Mouse (Mus musculus) heart, embryonic 10.5 days (tissue): Measurements from ENCODE around the gene Palld. TPM values are rescaled to one million over a fixed set of nuclear protein-coding genes. Genes with fewer than 3 reads are reported as not detected.

Experiments
- DNase-seq: peaks from one replicate; pipeline ENCODE4 v3.0.0-alpha.2; 2017; ENCODE audit warnings: low spot score
- H3K27ac ChIP-seq: fragments of 300-500 bp; sonication (generic); 2 replicates; pipeline ENCODE4 v1.5.1; 2016; ENCODE audit warnings: mild to moderate bottlenecking
- H3K27me3 ChIP-seq: fragments of 300-500 bp; sonication (generic); 2 replicates; pipeline ENCODE4 v1.6.1; 2016; ENCODE audit warnings: mild to moderate bottlenecking; ENCODE audit not compliant: poor library complexity, insufficient read depth, severe bottlenecking
- H3K36me3 ChIP-seq: fragments of 300-500 bp; sonication (generic); 2 replicates; pipeline ENCODE4 v1.6.1; 2016; ENCODE audit warnings: mild to moderate bottlenecking, moderate library complexity
- H3K4me1 ChIP-seq: fragments of 300-500 bp; sonication (generic); 2 replicates; pipeline ENCODE4 v1.6.1; 2016; ENCODE audit warnings: mild to moderate bottlenecking
- H3K4me3 ChIP-seq: fragments of 300-500 bp; sonication (generic); 2 replicates; pipeline ENCODE4 v1.5.1; 2016; ENCODE audit warnings: mild to moderate bottlenecking, moderate library complexity
- H3K9me3 ChIP-seq: fragments of 300-500 bp; sonication (generic); 2 replicates; pipeline ENCODE4 v1.6.1; 2016; ENCODE audit warnings: mild to moderate bottlenecking, moderate library complexity
- WGBS: fragments of 180-500 bp; shearing (Covaris S2); methylation state at CpG from one replicate; pipeline ENCODE4 v1.1.7; 2016; 5-methylcytosine and 5-hydroxymethylcytosine counted together
- polyA plus RNA-seq: library from polyadenylated mRNA; unstranded; fragments of >200 nt; fragmentation: Nextera tagmentation; extraction: Ambion mirVana; gene quantifications from 2 replicates; pipeline ENCODE4 v1.2.1, GENCODE M21; 2016

Palld gene
- polyA plus RNA-seq, 1 experiment from 2014 or later = 167 TPM

DNA sequence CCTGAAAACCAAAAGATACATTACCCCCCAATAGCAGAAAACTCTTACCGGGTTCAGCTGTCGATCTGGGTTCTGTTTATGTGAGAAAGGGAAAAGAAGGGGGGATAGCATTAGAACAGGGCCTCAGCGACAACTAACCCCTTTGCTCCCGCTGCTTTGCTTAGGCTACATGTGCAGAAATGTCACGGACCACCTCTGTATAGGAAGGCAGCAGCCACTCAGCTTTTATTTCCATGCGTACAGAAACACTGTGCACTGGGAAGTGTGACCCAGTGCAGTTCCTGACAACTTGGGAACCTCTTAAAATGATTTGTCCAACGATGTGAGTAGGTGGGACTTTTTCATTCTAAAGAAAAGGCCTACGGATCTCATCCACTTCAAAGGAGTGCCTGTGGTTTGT lies 200.4 kb downstream of the Palld start:
- 80% methylated on average over 8 of the region's 8 CpGs for WGBS

DNA sequence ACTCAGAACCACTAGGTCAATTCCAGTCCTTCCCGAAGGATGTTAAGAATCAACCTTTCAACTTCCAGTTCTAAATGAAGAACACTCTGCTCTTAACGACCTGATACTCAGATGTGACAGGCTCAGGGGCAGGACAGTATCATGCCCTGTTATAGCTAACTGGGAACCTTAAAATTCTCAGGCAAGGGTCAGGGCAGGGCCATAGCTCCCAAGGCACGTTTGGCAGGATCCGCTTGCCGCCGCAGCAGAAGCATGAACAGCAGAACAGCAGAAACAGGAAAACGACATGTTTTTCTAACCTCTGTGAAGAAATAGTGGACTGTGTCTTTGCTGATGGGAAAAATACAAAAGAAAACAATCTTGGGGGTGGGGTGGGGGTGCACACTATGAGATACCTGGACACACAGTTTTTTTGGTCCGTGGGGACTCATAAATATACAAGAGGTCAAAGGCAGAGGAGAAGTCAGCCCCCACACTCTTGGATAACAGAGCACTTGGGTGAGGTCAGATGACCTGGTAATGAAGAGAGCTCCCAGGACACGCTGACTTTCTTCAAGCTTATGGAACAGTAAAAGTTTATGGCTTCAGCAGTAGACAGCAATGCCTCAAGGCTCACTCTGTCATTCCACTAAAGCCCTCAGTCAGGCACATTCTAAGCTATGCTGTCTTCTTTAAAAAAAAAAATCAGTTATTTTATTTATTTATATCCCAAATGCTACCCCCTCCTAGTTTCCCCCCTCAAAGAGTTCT lies 201.4 kb downstream of the Palld start:
- H3K9me3 ChIP-seq = no peaks in the 10 kb centered on the region
- no peak overlapping the region for H3K4me3 ChIP-seq
- H3K27ac ChIP-seq = peak overlapping the region; percentile 37; the same call in 1 of the 2 replicates
- 63% methylated on average over 9 of the region's 9 CpGs for WGBS
- H3K4me1 ChIP-seq = peaks cover 7% of the 10 kb centered on the region; the same call in 1 of the 2 replicates
- peaks cover 57% of the 10 kb centered on the region for H3K36me3 ChIP-seq
- no peaks in the 10 kb centered on the region for H3K27me3 ChIP-seq
- DNase-seq = no peak

More for the DNA sequence above, 200.4 kb downstream of the Palld start:
- Histone ChIP-seq H3K27me3 (no peaks in the 10 kb centered on the region), H3K36me3 (peaks cover 66% of the 10 kb centered on the region), H3K4me3 (no peak overlapping the region), H3K4me1 (peaks cover 7% of the 10 kb centered on the region; the same call in 1 of the 2 replicates), H3K9me3 (no peaks in the 10 kb centered on the region), H3K27ac (no peak overlapping the region)
- no peak for DNase-seq

DNA sequence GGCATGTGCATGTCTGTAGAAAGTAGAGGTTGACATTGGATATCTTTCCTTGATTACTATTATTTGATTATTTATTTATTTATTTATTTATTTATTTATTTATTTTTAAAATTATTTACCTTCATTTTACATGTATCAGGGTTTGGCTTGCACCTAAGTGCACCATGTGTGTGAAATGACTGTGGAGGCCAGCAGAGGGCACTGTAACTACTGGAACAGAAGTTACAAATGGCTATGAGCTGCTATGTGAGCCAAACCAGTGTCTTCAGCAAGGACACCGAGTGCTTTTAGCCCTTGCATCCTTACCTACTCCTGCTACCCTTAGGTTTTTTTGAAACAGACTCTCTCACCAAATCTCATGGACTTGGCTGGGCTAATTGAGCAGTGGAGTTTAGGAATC lies 202.2 kb downstream of the Palld start:
- WGBS = 91% methylated on average over 1 of the region's 1 CpGs
- Histone ChIP-seq H3K4me1 (peaks cover 9% of the 10 kb centered on the region; the same call in 1 of the 2 replicates), H3K4me3 (no peak overlapping the region), H3K9me3 (no peaks in the 10 kb centered on the region), H3K27me3 (no peaks in the 10 kb centered on the region), H3K27ac (no peak overlapping the region; the same call in 1 of the 2 replicates), H3K36me3 (peaks cover 55% of the 10 kb centered on the region)
- no peak for DNase-seq

GRCm38 (mm10) chr8:61698959-61699358 lies 203.5 kb downstream of the Palld start:
- H3K27ac ChIP-seq = no peak overlapping the region
- no peaks in the 10 kb centered on the region for H3K27me3 ChIP-seq
- H3K9me3 ChIP-seq = no peaks in the 10 kb centered on the region
- H3K4me3 ChIP-seq = no peak overlapping the region
- 75% methylated on average over 2 of the region's 2 CpGs for WGBS
- peaks cover 11% of the 10 kb centered on the region; the same call in 1 of the 2 replicates for H3K4me1 ChIP-seq
- H3K36me3 ChIP-seq = peaks cover 49% of the 10 kb centered on the region
- no peak for DNase-seq

DNA sequence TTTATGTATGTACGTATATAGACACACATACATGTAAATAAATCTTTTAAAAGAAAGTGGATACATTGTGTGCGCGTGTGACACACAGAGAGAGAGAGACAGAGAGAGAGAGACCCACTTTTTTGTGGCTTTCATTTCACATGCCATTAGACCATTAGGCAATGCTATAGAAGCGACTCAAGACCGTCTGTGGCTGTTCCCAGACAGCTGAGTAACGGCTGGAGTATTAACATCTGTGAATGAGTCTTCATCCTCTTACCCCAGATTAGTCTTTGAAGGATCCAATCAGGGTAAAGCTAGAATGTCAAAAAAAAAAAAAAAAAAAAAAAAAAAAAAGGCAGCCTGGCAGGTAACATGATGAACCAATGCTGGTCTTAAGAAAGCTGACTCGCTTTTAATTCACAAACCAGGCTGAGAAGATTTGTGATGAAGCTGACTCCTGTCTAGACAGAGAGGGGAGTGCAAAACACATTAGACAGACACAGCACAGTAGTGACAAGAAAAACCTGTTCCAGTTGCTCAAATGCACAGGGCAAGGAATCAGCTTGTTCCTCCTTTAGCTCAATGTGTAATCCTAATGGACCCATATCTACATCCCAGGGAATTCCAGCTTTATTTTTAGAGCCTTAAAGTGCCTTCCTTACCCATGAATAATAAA lies 204.6 kb downstream of the Palld start:
- H3K4me3 ChIP-seq = no peak overlapping the region
- no peaks in the 10 kb centered on the region for H3K9me3 ChIP-seq
- no peaks in the 10 kb centered on the region for H3K27me3 ChIP-seq
- no peak for DNase-seq
- H3K4me1 ChIP-seq = peaks cover 7% of the 10 kb centered on the region; the same call in 1 of the 2 replicates
- WGBS = 79% methylated on average over 7 of the region's 7 CpGs
- H3K36me3 ChIP-seq = peaks cover 51% of the 10 kb centered on the region
- no peak overlapping the region for H3K27ac ChIP-seq

- no peak for DNase-seq
- Histone ChIP-seq H3K4me3 (no peak overlapping the region), H3K9me3 (no peaks in the 10 kb centered on the region), H3K27ac (no peak overlapping the region), H3K36me3 (peaks cover 49% of the 10 kb centered on the region), H3K27me3 (no peaks in the 10 kb centered on the region), H3K4me1 (peaks cover 4% of the 10 kb centered on the region; the same call in 1 of the 2 replicates)
- 81% methylated on average over 2 of the region's 2 CpGs for WGBS
Observed at GRCm38 (mm10) chr8:61696846-61697455, 205.5 kb downstream of the Palld start.

DNA sequence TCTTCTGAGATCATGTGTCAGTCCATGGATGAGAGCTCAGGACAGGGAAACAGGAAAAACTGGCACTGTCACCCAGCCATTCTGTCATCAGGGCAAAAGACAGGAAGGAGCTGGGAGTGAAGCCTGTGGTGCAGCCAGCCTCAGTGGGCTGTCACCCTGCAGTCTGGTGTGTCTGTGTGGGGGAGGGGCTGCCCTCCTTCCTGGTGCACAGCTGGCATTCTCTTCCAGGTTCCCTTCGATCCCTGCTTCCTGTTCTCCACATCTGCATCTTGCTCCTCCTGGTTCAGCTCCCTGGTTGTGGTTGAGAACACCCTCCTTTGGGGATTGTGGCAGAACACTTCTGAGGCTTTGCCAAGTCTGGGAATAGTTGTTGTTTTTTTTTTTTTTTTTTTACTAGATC lies 207.1 kb downstream of the Palld start:
- 38% methylated on average over 1 of the region's 1 CpGs for WGBS
- peak overlapping the region; percentile 29; the same call in 1 of the 2 replicates for H3K27ac ChIP-seq
- no peak overlapping the region for H3K4me3 ChIP-seq
- DNase-seq = no peak
- peaks cover 33% of the 10 kb centered on the region for H3K36me3 ChIP-seq
- H3K27me3 ChIP-seq = no peaks in the 10 kb centered on the region
- no peaks in the 10 kb centered on the region for H3K9me3 ChIP-seq
- peaks cover 4% of the 10 kb centered on the region; the same call in 1 of the 2 replicates for H3K4me1 ChIP-seq

DNA sequence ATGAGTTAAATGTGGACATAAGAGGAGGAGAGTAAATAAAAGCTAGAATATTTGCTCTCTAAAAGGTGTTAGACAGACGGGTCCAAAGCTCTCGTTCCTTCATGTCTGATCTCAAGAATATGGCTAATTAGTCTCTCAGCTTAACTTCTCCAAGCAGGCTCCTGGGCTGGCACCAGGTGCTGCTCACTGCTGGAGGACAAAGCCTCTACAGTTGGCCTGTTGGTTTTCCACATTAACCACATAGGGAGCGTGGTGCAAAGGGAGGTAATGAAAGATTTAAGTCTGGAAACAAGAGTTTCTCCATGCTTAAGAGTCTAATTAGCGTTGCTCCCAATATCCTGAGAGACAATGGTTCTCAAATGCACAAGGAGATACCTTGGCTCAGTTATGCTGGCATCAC lies 209.6 kb downstream of the Palld start:
- Histone ChIP-seq H3K27ac (no peak overlapping the region), H3K4me1 (peaks cover 4% of the 10 kb centered on the region; the same call in 1 of the 2 replicates), H3K9me3 (no peaks in the 10 kb centered on the region), H3K4me3 (no peak overlapping the region), H3K36me3 (peaks cover 22% of the 10 kb centered on the region), H3K27me3 (no peaks in the 10 kb centered on the region)
- no peak for DNase-seq
- WGBS = 79% methylated on average over 4 of the region's 4 CpGs

- no peaks in the 10 kb centered on the region for H3K9me3 ChIP-seq
- 94% methylated on average over 3 of the region's 3 CpGs for WGBS
- no peak overlapping the region for H3K27ac ChIP-seq
- no peaks in the 10 kb centered on the region for H3K27me3 ChIP-seq
- no peak overlapping the region for H3K4me3 ChIP-seq
- no peak for DNase-seq
- H3K4me1 ChIP-seq = peaks cover 4% of the 10 kb centered on the region; the same call in 1 of the 2 replicates
- H3K36me3 ChIP-seq = peaks cover 25% of the 10 kb centered on the region
Observed at GRCm38 (mm10) chr8:61692129-61692528, 210.4 kb downstream of the Palld start.

- whole genome bisulfite sequencing = 37% methylated on average over 1 of the region's 1 CpGs
- DNase-seq = no peak
- Histone ChIP-seq H3K4me1 (peaks cover 4% of the 10 kb centered on the region; the same call in 1 of the 2 replicates), H3K27ac (no peak overlapping the region), H3K4me3 (no peak overlapping the region), H3K27me3 (no peaks in the 10 kb centered on the region), H3K36me3 (peaks cover 31% of the 10 kb centered on the region), H3K9me3 (no peaks in the 10 kb centered on the region)
Observed at GRCm38 (mm10) chr8:61691391-61691790, 211.1 kb downstream of the Palld start.

GRCm38 (mm10) chr8:61687071-61687470 lies 215.4 kb downstream of the Palld start:
- H3K36me3 ChIP-seq = peaks cover 40% of the 10 kb centered on the region
- DNase-seq = no peak
- no peaks in the 10 kb centered on the region for H3K9me3 ChIP-seq
- no peaks in the 10 kb centered on the region for H3K27me3 ChIP-seq
- H3K4me3 ChIP-seq = no peak overlapping the region
- peaks cover 18% of the 10 kb centered on the region; the same call in 1 of the 2 replicates for H3K4me1 ChIP-seq
- 75% methylated on average over 4 of the region's 4 CpGs for WGBS
- no peak overlapping the region for H3K27ac ChIP-seq

DNA sequence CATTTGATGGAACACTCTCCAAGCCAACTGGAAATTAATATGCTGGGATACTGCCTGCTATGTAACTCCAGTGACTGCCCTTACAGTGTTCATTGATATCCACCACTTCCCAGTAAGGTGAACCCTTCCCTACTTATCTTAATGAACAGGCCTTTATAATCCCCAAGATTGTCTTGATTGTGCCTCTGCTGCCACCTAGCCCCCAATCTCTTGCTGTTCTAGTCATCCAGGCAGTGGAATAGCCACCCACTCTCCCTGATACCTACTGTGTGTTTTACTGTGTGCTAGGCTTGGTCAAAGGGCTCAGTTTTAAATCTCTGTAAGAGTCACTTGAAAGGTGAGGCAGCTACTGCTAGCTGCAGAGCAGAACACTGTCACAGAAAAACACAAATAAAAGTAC lies 216.2 kb downstream of the Palld start:
- H3K4me1 ChIP-seq = peaks cover 25% of the 10 kb centered on the region
- no peaks in the 10 kb centered on the region for H3K27me3 ChIP-seq
- H3K36me3 ChIP-seq = peaks cover 40% of the 10 kb centered on the region
- no peaks in the 10 kb centered on the region for H3K9me3 ChIP-seq
- no peak for DNase-seq
- H3K27ac ChIP-seq = no peak overlapping the region
- H3K4me3 ChIP-seq = no peak overlapping the region

GRCm38 (mm10) chr8:61685280-61685679 lies 217.2 kb downstream of the Palld start:
- Histone ChIP-seq H3K27ac (no peak overlapping the region), H3K9me3 (no peaks in the 10 kb centered on the region), H3K27me3 (no peaks in the 10 kb centered on the region), H3K4me1 (peaks cover 28% of the 10 kb centered on the region), H3K4me3 (no peak overlapping the region), H3K36me3 (peaks cover 40% of the 10 kb centered on the region)
- 88% methylated on average over 1 of the region's 1 CpGs for WGBS
- no peak for DNase-seq
